Mouse (Mus musculus) G1E (cell line): ENCODE measurements around the gene Olfr644.

Experiments
- CTCF ChIP-seq: IDR thresholded peaks from 2 replicates; pipeline ENCODE4 v1.5.1; 2012; ENCODE audit warnings: low read depth, low read length, inconsistent platforms, mixed read lengths
- POLR2AphosphoS5 ChIP-seq: IDR thresholded peaks from 2 replicates; pipeline ENCODE4 v1.6.1; 2012; ENCODE audit warnings: low read depth, low read length, inconsistent platforms; ENCODE audit not compliant: insufficient replicate concordance

GRCm38 (mm10) chr7:104021651-104022050 lies 50.0 kb downstream of the Olfr644 start:
- TF ChIP-seq POLR2AphosphoS5: no peak
- TF ChIP-seq CTCF: no peak
